Mouse (Mus musculus) cerebellum, adult 8-10 months (tissue): ENCODE measurements at regions not wholly inside any gene's neighbourhood (a gene's known extent, or its start where the extent isn't known, plus 50 kb on each side); places are given as distances from the start of the nearest gene placed in this dataset.

ENCODE experiments used
- DNase-seq: peaks from one replicate; pipeline ENCODE4 v3.0.0; 2022

GRCm38 (mm10) chr12:110031326-110031725 lies 247.5 kb upstream of the Dio3 start:
- no peak for DNase-seq

- no peak for DNase-seq
Measured at GRCm38 (mm10) chr12:110035171-110035570, 243.7 kb upstream of the Dio3 start.

- no peak for DNase-seq
Measured at GRCm38 (mm10) chr12:110040682-110041081, 238.2 kb upstream of the Dio3 start.

GRCm38 (mm10) chr12:110041782-110042181 lies 237.1 kb upstream of the Dio3 start:
- no peak for DNase-seq

- DNase-seq, result no peak
Measured at GRCm38 (mm10) chr12:110044266-110044665, 234.6 kb upstream of the Dio3 start.

GRCm38 (mm10) chr12:110044721-110045120 lies 234.1 kb upstream of the Dio3 start:
- no peak for DNase-seq

- DNase-seq, result no peak
Measured at GRCm38 (mm10) chr12:110045770-110046330, 233.0 kb upstream of the Dio3 start.

- DNase-seq, result no peak
Measured at GRCm38 (mm10) chr12:110046613-110047012, 232.3 kb upstream of the Dio3 start.

GRCm38 (mm10) chr12:110047466-110048250 lies 231.2 kb upstream of the Dio3 start:
- no peak for DNase-seq

GRCm38 (mm10) chr12:110049154-110049736 lies 229.6 kb upstream of the Dio3 start:
- DNase-seq, result no peak

- DNase-seq, result no peak
Measured at GRCm38 (mm10) chr12:110059321-110059720, 219.5 kb upstream of the Dio3 start.

GRCm38 (mm10) chr12:110061961-110062360 lies 216.9 kb upstream of the Dio3 start:
- DNase-seq, result no peak

- no peak for DNase-seq
Measured at GRCm38 (mm10) chr12:110063013-110063412, 215.9 kb upstream of the Dio3 start.

GRCm38 (mm10) chr12:110066361-110066885 lies 212.4 kb upstream of the Dio3 start:
- DNase-seq, result no peak

- DNase-seq, result no peak
Measured at GRCm38 (mm10) chr12:110070506-110070905, 208.4 kb upstream of the Dio3 start.

- no peak for DNase-seq
Measured at GRCm38 (mm10) chr12:110071823-110072222, 207.0 kb upstream of the Dio3 start.

GRCm38 (mm10) chr12:110074921-110075320 lies 203.9 kb upstream of the Dio3 start:
- no peak for DNase-seq

GRCm38 (mm10) chr12:110077211-110077884 lies 201.5 kb upstream of the Dio3 start:
- no peak for DNase-seq

GRCm38 (mm10) chr12:110078081-110078505 lies 200.8 kb upstream of the Dio3 start:
- DNase-seq, result no peak

- no peak for DNase-seq
Measured at GRCm38 (mm10) chr12:110081831-110082615, 196.8 kb upstream of the Dio3 start.

GRCm38 (mm10) chr12:110082921-110083320 lies 195.9 kb upstream of the Dio3 start:
- no peak for DNase-seq

- DNase-seq, result no peak
Measured at GRCm38 (mm10) chr12:110083471-110083870, 195.4 kb upstream of the Dio3 start.

GRCm38 (mm10) chr12:110086921-110087320 lies 191.9 kb upstream of the Dio3 start:
- no peak for DNase-seq
